ENCODE assay signal across 15 mouse cellular contexts in genomic region chr2:61245526-61245925, GRCm38 (mm10).
"Had no signal": no experiment of that assay in that cellular context is flagged by ENCODE, and none has a peak within 500 bp of the region (broad histone marks: within the 10 kb centered on the region; RNA-seq: fewer than 3 reads in every experiment).

No protein-coding gene starts in this region.

- H3K4me2 ChIP-seq: neural tube, embryonic 13.5 days; neural tube, embryonic 15.5 days; stomach, embryonic 15.5 days had no signal

- H3K9me3 ChIP-seq: neural tube, embryonic 13.5 days; neural tube, embryonic 15.5 days; stomach, embryonic 15.5 days had no signal

- H3K4me3 ChIP-seq: neural tube, embryonic 13.5 days; neural tube, embryonic 15.5 days; stomach, embryonic 15.5 days had no signal

- H3K9ac ChIP-seq: neural tube, embryonic 13.5 days; neural tube, embryonic 15.5 days; stomach, embryonic 15.5 days had no signal

- H3K27ac ChIP-seq: neural tube, embryonic 13.5 days; neural tube, embryonic 15.5 days; stomach, embryonic 15.5 days; stomach, postnatal 0 days had no signal

- H3K36me3 ChIP-seq: neural tube, embryonic 13.5 days; neural tube, embryonic 15.5 days; stomach, embryonic 15.5 days had no signal

- H3K27me3 ChIP-seq: neural tube, embryonic 13.5 days; neural tube, embryonic 15.5 days; stomach, embryonic 15.5 days had no signal

- DNase-seq: retina, postnatal 1 day; right cerebral cortex, adult 18-20 months; right cerebral cortex, postnatal 14 days; right cerebral cortex, postnatal 4 days; spleen, adult 18-20 months; thymus, adult 18-20 months; thymus, adult 2 months; thymus, postnatal 14 days; thymus, postnatal 25 days; thymus, postnatal 36 days; thymus, postnatal 4 days had no signal
